Mouse (Mus musculus): Measurements from ENCODE around the gene Bri3.

Gene Bri3

DNA sequence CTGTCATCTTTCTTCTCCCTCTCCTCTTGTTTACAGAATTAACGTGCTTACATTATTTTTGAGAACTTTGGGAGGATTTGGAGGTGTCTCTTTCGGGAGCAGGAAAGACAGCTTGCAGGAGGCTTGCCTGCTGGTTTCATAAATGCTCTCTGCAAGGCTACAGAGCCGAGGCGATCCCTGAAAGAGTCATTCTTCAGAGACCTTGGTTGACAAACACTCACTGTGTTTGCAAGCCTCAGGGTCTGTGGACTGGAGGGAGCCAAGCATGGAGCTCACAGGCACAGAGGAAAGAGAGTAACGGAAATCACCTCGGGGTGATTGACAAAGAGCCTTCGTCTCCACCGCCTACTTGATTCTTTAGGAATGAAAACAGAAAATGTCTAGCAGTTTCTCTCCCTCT, 175.8 kb downstream of the Bri3 start:
- no peak for DNase-seq (ENCODE audit: low spot score in 2 of 2)

DNA sequence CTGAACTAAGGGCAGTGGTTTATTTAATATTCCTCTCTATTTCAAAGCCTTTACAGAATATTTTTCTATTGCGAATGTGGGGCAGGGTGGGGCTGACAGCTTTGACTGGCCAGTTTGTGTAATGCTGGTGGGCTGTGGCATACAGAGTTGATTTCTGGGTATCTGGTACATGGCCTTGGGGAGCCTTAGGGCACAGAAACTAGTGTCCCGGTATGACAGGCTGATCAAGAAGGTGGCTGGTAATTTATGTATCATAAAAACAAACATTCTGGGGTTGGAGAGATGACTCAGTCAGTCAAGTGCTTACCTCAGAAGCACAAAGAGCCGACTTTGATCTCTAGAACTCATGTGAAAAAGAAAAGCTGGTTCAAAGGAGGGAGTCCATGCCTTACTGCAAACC, 182.5 kb downstream of the Bri3 start:
- no peak for DNase-seq (ENCODE audit: low spot score in 2 of 2)

DNA sequence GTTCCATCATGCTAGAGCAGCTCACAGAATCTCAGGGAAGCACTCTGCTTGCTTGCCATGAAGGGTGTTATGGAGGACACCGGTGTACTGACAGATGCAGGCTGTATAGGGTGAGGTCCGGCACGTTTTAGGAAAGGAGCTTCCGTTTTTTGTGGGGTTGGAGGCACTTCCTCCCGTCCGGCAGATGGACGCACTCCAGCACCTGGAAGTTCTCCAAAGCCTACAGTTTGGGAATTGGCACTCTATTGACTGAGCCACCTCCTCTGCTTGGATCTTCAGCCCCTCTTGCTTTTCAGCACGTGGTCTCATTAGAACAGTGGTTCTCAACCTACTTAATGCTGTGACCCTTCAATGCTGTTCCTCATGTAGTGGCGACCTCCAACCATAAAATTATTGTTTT, 183.6 kb downstream of the Bri3 start:
- DNase-seq (ENCODE audit: low spot score in 2 of 2) = no peak

DNA sequence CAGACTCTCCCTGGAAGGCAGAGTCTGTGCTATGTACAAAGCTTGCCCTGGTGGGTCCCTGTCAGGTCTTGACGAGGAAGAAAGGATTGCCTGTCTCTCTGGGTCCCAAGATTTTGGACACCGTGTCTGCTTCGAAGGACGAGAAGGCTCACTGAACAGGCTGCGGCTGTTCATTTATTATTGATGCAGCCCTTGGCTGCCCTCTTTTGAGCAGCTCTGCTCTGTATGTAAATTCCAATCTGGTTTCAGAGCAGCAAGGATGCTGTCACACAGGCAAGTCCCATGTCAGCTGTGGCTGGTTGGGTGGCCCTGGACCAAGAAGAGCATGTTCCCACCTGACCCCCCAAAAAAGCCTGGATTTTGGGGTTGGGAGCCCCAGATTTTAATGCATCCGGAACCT, 187.2 kb downstream of the Bri3 start:
- no peak for DNase-seq (ENCODE audit: low spot score in 2 of 2)

- DNase-seq (ENCODE audit: low spot score in 2 of 2) = no peak
These were observed 195.2 kb downstream of the Bri3 start for GRCm38 (mm10) chr5:144439286-144440040.

DNA sequence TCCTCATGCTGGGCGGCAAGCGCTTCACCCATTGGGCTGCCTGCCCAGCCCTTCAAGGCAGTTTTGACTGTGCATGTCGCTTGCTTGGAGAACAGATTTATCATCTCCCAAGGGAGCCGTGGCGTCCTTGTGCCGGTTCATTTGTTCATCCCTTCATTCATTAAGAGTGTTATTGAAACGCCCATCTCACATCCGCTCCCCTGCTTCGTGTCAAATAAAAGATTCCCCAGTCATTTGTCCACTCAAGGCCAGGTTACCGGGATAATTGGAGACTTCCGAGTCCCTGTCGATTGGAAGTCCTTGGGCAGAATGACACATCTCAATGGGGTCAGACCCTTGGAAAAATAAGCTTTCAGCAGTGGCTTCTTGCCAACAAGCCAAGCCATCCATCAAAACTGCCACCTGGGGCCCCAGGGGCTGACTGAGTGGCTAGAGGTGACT, 197.6 kb downstream of the Bri3 start:
- no peak for DNase-seq (ENCODE audit: low spot score in 2 of 2)

DNA sequence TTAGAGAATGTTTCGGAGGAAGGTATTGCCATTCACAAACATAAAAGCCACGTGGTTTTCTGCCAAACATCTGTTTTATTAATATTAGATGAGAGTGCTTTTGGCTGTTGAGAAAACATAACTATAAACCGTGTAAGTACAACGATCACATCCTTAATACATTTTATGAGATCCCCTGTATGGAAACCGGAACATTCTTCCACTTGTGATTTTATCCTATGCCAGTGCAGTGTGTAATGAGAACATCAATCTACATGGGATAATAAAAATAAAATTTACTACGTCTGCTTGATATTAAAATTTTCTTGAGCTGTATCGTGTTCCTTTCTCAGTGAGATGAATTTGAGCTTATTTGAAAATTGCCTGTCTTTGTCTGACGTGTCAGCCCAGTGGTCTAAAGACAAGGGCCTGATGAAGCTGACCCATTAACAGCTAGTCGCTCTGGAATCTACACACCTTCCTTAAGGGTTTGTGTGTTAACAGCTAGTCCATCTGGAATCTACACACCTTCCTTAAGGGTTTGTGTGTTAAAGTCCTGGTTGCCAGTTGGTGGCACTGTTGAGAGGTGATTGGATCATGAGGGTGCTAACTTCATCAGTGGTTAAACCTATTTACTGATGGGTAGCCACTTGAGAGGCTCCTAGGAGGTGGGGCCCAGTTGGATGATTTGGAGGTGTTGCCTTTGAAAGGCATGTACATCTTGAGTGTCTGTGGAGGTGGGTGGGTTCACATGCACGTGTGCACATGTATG, 202.4 kb downstream of the Bri3 start:
- DNase-seq (ENCODE audit: low spot score in 2 of 2) = no peak

DNA sequence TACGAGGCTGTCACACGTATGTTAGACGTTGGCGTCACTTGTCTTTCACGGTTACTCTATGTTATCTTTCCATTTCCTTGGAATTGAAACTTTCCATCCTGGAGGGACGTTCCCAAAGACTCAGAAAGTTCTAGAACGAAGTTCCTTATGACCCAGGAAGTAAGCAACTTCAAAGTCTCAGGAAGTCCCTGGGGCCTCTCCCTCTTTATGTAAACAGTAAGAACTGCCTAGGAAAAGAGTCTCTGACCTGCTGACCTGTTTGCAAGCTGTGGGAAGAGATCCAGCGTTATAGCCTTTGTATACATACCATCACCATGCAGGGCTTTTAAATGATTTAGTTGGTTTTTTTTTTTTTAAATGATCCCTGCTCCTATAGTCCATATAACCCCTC, 203.0 kb downstream of the Bri3 start:
- no peak for DNase-seq (ENCODE audit: low spot score in 2 of 2)

DNA sequence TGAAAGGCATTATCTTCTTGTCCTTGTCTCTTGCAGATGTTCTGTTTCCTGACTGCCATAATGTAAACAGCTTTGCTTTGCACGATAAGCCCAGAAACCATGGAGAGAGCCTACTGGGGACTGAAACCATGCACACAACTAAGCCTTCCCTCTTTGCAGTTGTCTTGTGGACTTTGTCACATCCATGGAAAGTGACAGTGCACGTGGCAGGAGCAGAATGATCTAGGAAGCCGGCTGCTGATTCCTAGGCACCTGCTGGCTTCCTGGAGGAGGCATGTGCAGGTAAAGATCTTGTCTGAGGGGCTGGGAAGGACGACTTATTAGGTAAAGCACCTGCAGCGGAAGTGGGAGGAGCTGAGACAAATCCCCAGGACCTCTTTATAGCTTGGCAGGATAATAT, 203.7 kb downstream of the Bri3 start:
- no peak for DNase-seq (ENCODE audit: low spot score in 2 of 2)

- no peak for DNase-seq (ENCODE audit: low spot score in 2 of 2)
These were observed 208.7 kb downstream of the Bri3 start for GRCm38 (mm10) chr5:144452776-144453455.

GRCm38 (mm10) chr5:144457623-144458287, 213.5 kb downstream of the Bri3 start:
- no peak for DNase-seq (ENCODE audit: low spot score in 2 of 2)

- DNase-seq (ENCODE audit: low spot score in 2 of 2) = no peak
These were observed 222.8 kb downstream of the Bri3 start for GRCm38 (mm10) chr5:144466987-144467386.

DNA sequence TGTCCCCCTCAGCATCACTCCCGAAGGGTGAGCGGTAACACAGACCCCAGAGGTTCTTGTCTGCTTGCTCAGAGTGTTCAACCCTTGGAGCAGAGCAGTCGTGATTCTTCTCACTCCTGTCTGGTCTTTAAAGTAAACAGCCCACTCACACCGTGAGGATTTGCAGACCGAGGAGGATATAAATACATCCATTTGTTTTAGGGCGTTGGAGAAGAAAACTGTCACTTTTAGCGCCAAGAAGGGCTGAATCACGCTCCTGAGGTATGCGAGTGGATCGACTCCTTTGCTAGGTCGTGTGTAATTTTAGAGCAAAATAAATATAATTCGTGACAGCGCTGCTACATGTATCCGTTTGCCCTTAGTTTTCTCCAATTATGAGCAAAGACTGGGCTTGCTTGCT, 228.8 kb downstream of the Bri3 start:
- DNase-seq (ENCODE audit: low spot score in 2 of 2) = no peak

DNA sequence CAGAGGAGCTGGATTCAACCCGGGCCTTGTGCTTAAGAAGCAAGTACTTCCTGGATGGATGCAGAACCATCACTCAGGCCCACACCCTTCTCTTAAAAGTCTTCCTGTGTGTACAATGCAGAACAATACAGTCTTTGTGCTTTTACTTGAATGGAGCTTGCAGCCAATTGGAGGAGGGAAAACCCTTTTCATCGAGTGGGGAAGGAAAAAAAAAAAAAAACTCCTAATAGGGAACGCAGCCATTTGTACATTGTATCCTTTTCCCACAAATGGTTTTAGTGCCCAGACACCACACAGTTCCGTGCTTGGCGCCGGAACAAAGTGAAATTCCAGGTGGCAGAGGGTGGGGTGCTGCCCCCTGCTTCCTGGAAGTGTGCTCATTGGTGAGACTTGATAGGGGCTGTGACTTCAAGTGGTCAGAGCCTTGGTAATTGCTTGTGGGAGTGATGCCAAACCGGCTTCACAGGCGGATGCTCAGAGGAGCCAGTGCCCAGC, 235.5 kb downstream of the Bri3 start:
- DNase-seq (ENCODE audit: low spot score in 2 of 2) = no peak

DNA sequence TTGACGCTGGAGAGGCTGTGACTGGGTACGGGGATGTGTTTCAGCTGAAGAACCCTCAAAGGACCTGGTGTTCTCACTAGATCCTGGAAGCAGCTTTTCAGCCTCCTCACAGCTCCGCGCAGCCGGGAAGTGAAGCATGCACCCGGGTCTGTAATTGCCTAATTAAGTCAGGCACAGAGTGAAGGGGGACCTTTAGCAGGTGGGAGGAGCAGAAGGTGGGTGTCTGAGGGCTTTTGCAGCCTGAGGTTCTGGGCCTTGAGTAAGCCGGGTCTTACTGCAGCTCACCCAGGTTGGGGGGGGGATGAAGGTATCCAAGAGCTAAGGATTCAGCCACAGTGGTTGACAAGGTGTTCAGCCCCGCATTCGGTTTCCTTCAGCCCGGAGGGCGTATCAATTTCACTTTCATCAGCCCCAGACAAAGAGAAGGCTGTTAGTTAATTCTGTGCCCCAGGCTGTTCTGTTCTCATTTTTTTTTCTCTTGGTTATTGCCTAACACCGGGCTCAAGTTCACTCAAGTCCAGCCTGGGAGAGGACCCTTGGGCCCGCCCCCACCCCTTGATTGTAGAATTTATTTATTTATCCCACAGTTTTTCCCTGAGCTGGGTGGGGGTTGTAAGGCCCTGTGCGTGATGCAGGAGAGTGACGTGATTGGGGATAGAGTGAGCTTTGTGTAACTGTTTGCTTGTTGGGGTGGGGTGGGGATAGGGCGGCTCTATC, 239.6 kb downstream of the Bri3 start:
- no peak for DNase-seq (ENCODE audit: low spot score in 2 of 2)

- no peak for DNase-seq (ENCODE audit: low spot score in 2 of 2)
These were observed 247.1 kb downstream of the Bri3 start for GRCm38 (mm10) chr5:144491308-144491707.

Data from spleen, postnatal 10 days (tissue).